Mouse (Mus musculus) lung, postnatal 36 days (tissue): ENCODE measurements around the gene Rnf148.

ENCODE experiments used
- DNase-seq: peaks from one replicate; pipeline ENCODE4 v3.0.0; 2022; ENCODE audit warnings: mixed read lengths

Rnf148 gene

GRCm38 (mm10) chr6:23655036-23655435 lies at the start of gene Rnf148:
TSS of gene Rnf148 (minus strand) at chr6:23655136.
- DNase-seq: no peak

- no peak for DNase-seq
These were observed 45.9 kb upstream of the Rnf148 start for GRCm38 (mm10) chr6:23700879-23701278.

GRCm38 (mm10) chr6:23678172-23678571 lies 23.2 kb upstream of the Rnf148 start:
- DNase-seq: no peak

- DNase-seq: no peak
These were observed 4.7 kb downstream of the Rnf148 start, which contains the start of gene Rnf133 for GRCm38 (mm10) chr6:23650205-23650604. TSS of gene Rnf133 (minus strand) at chr6:23650305.

GRCm38 (mm10) chr6:23648732-23649131 lies 6.2 kb downstream of the Rnf148 start:
- DNase-seq: peak; percentile 5

- peak; percentile 77 for DNase-seq
These were observed 7.2 kb downstream of the Rnf148 start for GRCm38 (mm10) chr6:23647627-23648247.

GRCm38 (mm10) chr6:23637081-23637480 lies 17.9 kb downstream of the Rnf148 start:
- peak; percentile 7 for DNase-seq

- DNase-seq: no peak
These were observed 19.7 kb downstream of the Rnf148 start for GRCm38 (mm10) chr6:23635208-23635607.

GRCm38 (mm10) chr6:23634016-23634415 lies 20.9 kb downstream of the Rnf148 start:
- DNase-seq: no peak

- DNase-seq: no peak
These were observed 24.5 kb downstream of the Rnf148 start for GRCm38 (mm10) chr6:23630465-23630864.
